Mouse (Mus musculus): Measurements from ENCODE around the gene Hs6st3. TPM values are rescaled to one million over a fixed set of nuclear protein-coding genes. Genes with fewer than 3 reads are reported as not detected.

Hs6st3 gene
- polyA plus RNA-seq, 1 experiment from 2014 or later, result 0.11 TPM

DNA sequence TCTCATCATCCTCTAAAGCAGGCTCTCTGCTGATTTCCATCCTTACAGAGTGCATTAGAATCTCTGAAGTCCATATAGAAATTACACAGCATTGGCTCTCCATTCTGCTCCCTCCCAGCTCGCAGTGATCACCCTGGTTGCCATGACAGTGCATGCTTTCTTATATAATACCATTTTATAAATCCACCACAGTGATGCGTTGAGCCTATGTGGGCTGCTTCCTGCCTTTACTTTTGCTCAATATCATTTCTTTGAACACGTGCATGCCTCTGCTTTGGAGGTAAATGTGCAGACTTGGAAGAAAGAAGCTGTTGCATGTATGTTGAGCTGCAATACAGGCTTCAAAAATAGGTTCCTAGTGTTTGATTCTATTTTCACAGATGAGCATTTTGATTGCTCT lies 494.9 kb downstream of the Hs6st3 start:
- no peak for TF ChIP-seq EP300 (optimal IDR thresholded peaks at IDR 0.05)
- TF ChIP-seq CTCF (IDR thresholded peaks at IDR 0.05; ENCODE audit: low read depth), result no peak
- DNase-seq (ENCODE audit: low spot score), result no peak
- Histone ChIP-seq H3K9ac (ENCODE audit: low read length) (no peak overlapping the region), H3K4me2 (replicated peaks; ENCODE audit: low read depth) (no peak overlapping the region), H3K27ac (replicated peaks) (no peak overlapping the region), H3K4me1 (replicated peaks; ENCODE audit: control insufficient read depth, insufficient read depth) (no peaks in the 10 kb centered on the region), H3K9me3 (ENCODE audit: control insufficient read depth, low read length) (no peaks in the 10 kb centered on the region), H3K36me3 (ENCODE audit: control insufficient read depth, insufficient read depth, low read length) (no peaks in the 10 kb centered on the region), H3K4me3 (ENCODE audit: low read depth, low read length) (no peak overlapping the region), H3K27me3 (ENCODE audit: control insufficient read depth, insufficient read depth, low read length) (no peaks in the 10 kb centered on the region)
- WGBS, result 75% methylated on average over 3 of the region's 3 CpGs
- no peak for ATAC-seq (ENCODE audit: low FRiP score, low TSS enrichment)

DNA sequence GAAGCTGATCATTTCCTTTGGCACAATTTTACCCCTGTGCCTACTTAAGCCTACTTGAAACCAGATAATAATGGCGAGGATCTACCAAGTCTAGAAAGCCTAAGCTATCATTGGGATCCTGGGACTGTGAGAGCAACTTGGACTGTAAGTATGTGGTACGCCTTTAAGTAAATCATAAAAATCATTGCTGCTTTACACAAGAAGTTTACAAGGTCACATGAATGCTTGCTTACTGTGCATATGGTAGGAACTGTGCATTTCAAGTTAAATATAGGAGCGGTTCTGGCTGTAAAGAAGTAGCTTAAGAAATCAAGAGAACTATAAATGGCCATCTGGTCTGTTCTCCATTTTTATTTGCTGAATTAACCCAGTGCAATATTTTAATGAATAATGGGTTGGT lies 495.5 kb downstream of the Hs6st3 start:
- no peak overlapping the region for H3K4me2 ChIP-seq (replicated peaks; ENCODE audit: low read depth)
- WGBS, result 71% methylated on average over 3 of the region's 3 CpGs
- no peak overlapping the region for H3K4me3 ChIP-seq (ENCODE audit: low read depth, low read length)
- ATAC-seq (ENCODE audit: low FRiP score, low TSS enrichment) (no peak), DNase-seq (ENCODE audit: low spot score) (no peak)
- H3K9ac ChIP-seq (ENCODE audit: low read length), result no peak overlapping the region
- no peaks in the 10 kb centered on the region for H3K9me3 ChIP-seq (ENCODE audit: control insufficient read depth, low read length)
- TF ChIP-seq EP300 (optimal IDR thresholded peaks at IDR 0.05) (no peak), CTCF (IDR thresholded peaks at IDR 0.05; ENCODE audit: low read depth) (no peak)
- H3K36me3 ChIP-seq (ENCODE audit: control insufficient read depth, insufficient read depth, low read length), result no peaks in the 10 kb centered on the region
- H3K4me1 ChIP-seq (replicated peaks; ENCODE audit: control insufficient read depth, insufficient read depth), result no peaks in the 10 kb centered on the region
- no peak overlapping the region for H3K27ac ChIP-seq (replicated peaks)
- no peaks in the 10 kb centered on the region for H3K27me3 ChIP-seq (ENCODE audit: control insufficient read depth, insufficient read depth, low read length)

DNA sequence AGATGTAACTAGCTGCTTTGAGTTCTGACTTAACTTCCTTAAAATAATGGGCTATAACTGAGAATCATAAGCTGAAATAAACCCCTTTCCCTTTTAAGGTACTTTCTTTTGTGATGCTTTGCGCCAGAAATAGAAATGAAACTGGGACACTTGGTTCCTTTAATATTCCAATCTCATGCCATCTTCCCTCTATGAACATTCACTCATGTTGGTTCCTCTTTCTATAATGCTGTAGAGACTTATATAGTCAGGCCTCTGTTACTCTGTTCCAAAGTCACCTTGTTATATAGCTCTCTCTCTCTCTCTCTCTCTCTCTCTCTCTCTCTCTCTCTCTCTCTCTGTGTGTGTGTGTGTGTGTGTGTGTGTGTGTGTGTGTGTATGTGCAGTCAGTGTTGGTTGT lies 504.7 kb downstream of the Hs6st3 start:
- H3K9ac ChIP-seq (ENCODE audit: low read length), result no peak overlapping the region

DNA sequence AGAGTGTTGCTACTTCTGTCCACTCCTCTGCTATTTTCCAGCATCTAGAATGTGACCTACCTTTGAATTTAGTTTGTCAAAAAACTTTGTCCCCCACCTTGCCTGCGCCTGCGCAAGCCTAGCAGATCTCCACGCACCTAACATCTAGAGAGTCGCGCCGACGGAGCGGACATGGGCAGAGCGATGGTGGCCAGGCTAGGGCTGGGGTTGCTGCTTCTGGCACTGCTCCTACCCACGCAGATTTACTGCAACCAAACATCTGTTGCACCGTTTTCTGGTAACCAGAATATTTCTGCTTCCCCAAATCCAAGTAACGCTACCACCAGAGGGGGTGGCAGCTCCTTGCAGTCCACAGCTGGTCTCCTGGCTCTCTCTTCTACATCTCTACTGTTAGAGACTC lies 505.7 kb downstream of the Hs6st3 start:
- WGBS, result 91% methylated on average over 12 of the region's 12 CpGs
- H3K27me3 ChIP-seq (ENCODE audit: control insufficient read depth, insufficient read depth, low read length), result no peaks in the 10 kb centered on the region
- no peak overlapping the region for H3K27ac ChIP-seq (replicated peaks)
- DNase-seq (ENCODE audit: low spot score), result no peak
- no peaks in the 10 kb centered on the region for H3K4me1 ChIP-seq (replicated peaks; ENCODE audit: control insufficient read depth, insufficient read depth)
- no peak overlapping the region for H3K9ac ChIP-seq (ENCODE audit: low read length)
- no peak overlapping the region for H3K4me2 ChIP-seq (replicated peaks; ENCODE audit: low read depth)
- no peaks in the 10 kb centered on the region for H3K9me3 ChIP-seq (ENCODE audit: control insufficient read depth, low read length)
- H3K36me3 ChIP-seq (ENCODE audit: control insufficient read depth, insufficient read depth, low read length), result no peaks in the 10 kb centered on the region
- H3K4me3 ChIP-seq (ENCODE audit: low read depth, low read length), result no peak overlapping the region
- TF ChIP-seq EP300 (optimal IDR thresholded peaks at IDR 0.05) (no peak), CTCF (IDR thresholded peaks at IDR 0.05; ENCODE audit: low read depth) (no peak)
- ATAC-seq (ENCODE audit: low FRiP score, low TSS enrichment), result no peak

More for the DNA sequence above, 504.7 kb downstream of the Hs6st3 start:
- 95% methylated on average over 1 of the region's 1 CpGs for WGBS
- Histone ChIP-seq H3K27me3 (ENCODE audit: control insufficient read depth, insufficient read depth, low read length) (no peaks in the 10 kb centered on the region), H3K27ac (replicated peaks) (no peak overlapping the region), H3K4me3 (ENCODE audit: low read depth, low read length) (no peak overlapping the region), H3K4me1 (replicated peaks; ENCODE audit: control insufficient read depth, insufficient read depth) (no peaks in the 10 kb centered on the region), H3K9me3 (ENCODE audit: control insufficient read depth, low read length) (no peaks in the 10 kb centered on the region), H3K4me2 (replicated peaks; ENCODE audit: low read depth) (no peak overlapping the region), H3K36me3 (ENCODE audit: control insufficient read depth, insufficient read depth, low read length) (no peaks in the 10 kb centered on the region)
- TF ChIP-seq EP300 (optimal IDR thresholded peaks at IDR 0.05), result no peak
- TF ChIP-seq CTCF (IDR thresholded peaks at IDR 0.05; ENCODE audit: low read depth), result no peak
- ATAC-seq (ENCODE audit: low FRiP score, low TSS enrichment) (no peak), DNase-seq (ENCODE audit: low spot score) (no peak)

DNA sequence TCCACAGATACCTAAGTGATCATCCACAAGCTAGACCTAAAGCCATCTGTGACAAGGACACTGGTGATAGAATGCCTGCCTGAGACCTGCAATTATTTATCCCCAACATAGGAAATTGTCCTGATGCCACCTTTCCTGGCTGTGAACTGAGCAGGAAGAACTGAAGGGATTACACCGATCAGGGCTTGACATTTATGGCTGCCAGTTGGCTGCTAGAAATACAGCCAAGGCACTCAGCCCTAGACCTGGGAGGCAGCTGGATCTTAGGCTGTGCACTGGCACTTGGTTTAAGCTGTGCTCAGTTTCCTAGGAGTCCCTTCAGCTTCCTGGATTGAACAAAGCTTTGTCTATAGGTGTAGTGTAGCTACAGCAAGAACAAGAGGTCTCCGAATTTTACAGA lies 518.8 kb downstream of the Hs6st3 start:
- no peaks in the 10 kb centered on the region for H3K27me3 ChIP-seq (ENCODE audit: control insufficient read depth, insufficient read depth, low read length)
- H3K9ac ChIP-seq (ENCODE audit: low read length), result no peak overlapping the region
- H3K9me3 ChIP-seq (ENCODE audit: control insufficient read depth, low read length), result no peaks in the 10 kb centered on the region
- 80% methylated on average over 2 of the region's 2 CpGs for WGBS
- H3K4me3 ChIP-seq (ENCODE audit: low read depth, low read length), result no peak overlapping the region
- ATAC-seq (ENCODE audit: low FRiP score, low TSS enrichment) (no peak), DNase-seq (ENCODE audit: low spot score) (no peak)
- no peak for TF ChIP-seq EP300 (optimal IDR thresholded peaks at IDR 0.05)
- no peak for TF ChIP-seq CTCF (IDR thresholded peaks at IDR 0.05; ENCODE audit: low read depth)
- no peak overlapping the region for H3K4me2 ChIP-seq (replicated peaks; ENCODE audit: low read depth)
- H3K27ac ChIP-seq (replicated peaks), result no peak overlapping the region
- H3K36me3 ChIP-seq (ENCODE audit: control insufficient read depth, insufficient read depth, low read length), result no peaks in the 10 kb centered on the region
- no peaks in the 10 kb centered on the region for H3K4me1 ChIP-seq (replicated peaks; ENCODE audit: control insufficient read depth, insufficient read depth)

DNA sequence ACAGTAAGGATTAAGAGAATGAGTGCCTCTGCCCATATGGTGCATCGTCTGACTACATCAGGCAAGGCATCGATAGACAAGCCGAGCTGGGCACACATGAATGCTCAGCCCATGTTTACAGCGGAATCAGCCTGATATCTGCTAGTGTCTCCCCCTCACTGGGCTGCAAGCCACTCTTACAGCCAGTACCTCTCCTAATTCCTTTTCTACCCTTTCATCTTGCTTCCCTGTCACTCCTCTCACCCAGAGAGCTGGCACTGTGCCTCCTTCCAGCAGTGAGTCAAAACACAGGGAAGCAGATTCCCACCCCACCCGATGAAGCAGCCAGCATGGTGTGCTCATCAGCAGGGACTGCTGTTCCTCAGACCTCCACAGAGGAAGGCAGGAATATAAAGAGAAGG lies 527.6 kb downstream of the Hs6st3 start:
- WGBS, result 76% methylated on average over 5 of the region's 5 CpGs
- DNase-seq (ENCODE audit: low spot score), result peak; percentile 15
- no peaks in the 10 kb centered on the region for H3K9me3 ChIP-seq (ENCODE audit: control insufficient read depth, low read length)

More for the DNA sequence above, 527.6 kb downstream of the Hs6st3 start:
- Histone ChIP-seq H3K27ac (replicated peaks) (no peak overlapping the region), H3K9ac (ENCODE audit: low read length) (no peak overlapping the region), H3K4me2 (replicated peaks; ENCODE audit: low read depth) (no peak overlapping the region), H3K36me3 (ENCODE audit: control insufficient read depth, insufficient read depth, low read length) (no peaks in the 10 kb centered on the region), H3K4me3 (ENCODE audit: low read depth, low read length) (no peak overlapping the region), H3K27me3 (ENCODE audit: control insufficient read depth, insufficient read depth, low read length) (no peaks in the 10 kb centered on the region), H3K4me1 (replicated peaks; ENCODE audit: control insufficient read depth, insufficient read depth) (no peaks in the 10 kb centered on the region)
- no peak for ATAC-seq (ENCODE audit: low FRiP score, low TSS enrichment)
- no peak for TF ChIP-seq EP300 (optimal IDR thresholded peaks at IDR 0.05)
- no peak for TF ChIP-seq CTCF (IDR thresholded peaks at IDR 0.05; ENCODE audit: low read depth)
